Mouse (Mus musculus) embryonic facial prominence, embryonic 11.5 days (tissue): ENCODE data around the gene Cyp4x1. TPM values are rescaled to one million over a fixed set of nuclear protein-coding genes. Genes with fewer than 3 reads are reported as not detected.

Source experiments
- ATAC-seq: fragments of 200-750 bp; cut with Nextera tagmentation; replicated peaks from 2 replicates; pipeline ENCODE4 v1.8.0; 2017; ENCODE audit warnings: low read depth; ENCODE audit not compliant: insufficient number of reproducible peaks, low FRiP score, low TSS enrichment
- DNase-seq: peaks from one replicate; pipeline ENCODE4 v3.0.0-alpha.2; 2015; ENCODE audit warnings: low spot score
- H3K27ac ChIP-seq: fragments of 300-500 bp; sonication (generic); replicated peaks from 2 replicates; pipeline ENCODE4 v1.5.1; 2014; ENCODE audit warnings: mild to moderate bottlenecking, low read depth, low read length, control low read depth
- H3K27me3 ChIP-seq: fragments of 300-500 bp; sonication (generic); 2 replicates; pipeline ENCODE4 v1.6.1; 2014; ENCODE audit warnings: mild to moderate bottlenecking, low read length, moderate library complexity, mixed read lengths; ENCODE audit not compliant: control insufficient read depth, insufficient read depth
- H3K36me3 ChIP-seq: fragments of 300-500 bp; sonication (generic); replicated peaks from 2 replicates; pipeline ENCODE4 v1.6.1; 2014; ENCODE audit warnings: low read depth, mild to moderate bottlenecking, low read length, moderate library complexity, mixed read lengths; ENCODE audit not compliant: control insufficient read depth, insufficient read depth
- H3K4me1 ChIP-seq: fragments of 300-500 bp; sonication (generic); 2 replicates; pipeline ENCODE4 v1.6.1; 2014; ENCODE audit warnings: low read length, mixed read lengths; ENCODE audit not compliant: control insufficient read depth, insufficient read depth
- H3K4me2 ChIP-seq: fragments of 300-500 bp; sonication (generic); 2 replicates; pipeline ENCODE4 v1.6.1; 2014; ENCODE audit warnings: low read depth, mild to moderate bottlenecking, control low read depth, low read length, moderate library complexity
- H3K4me3 ChIP-seq: fragments of 300-500 bp; sonication (generic); 2 replicates; pipeline ENCODE4 v1.5.1; 2014; ENCODE audit warnings: low read depth, low read length, control low read depth
- H3K9ac ChIP-seq: fragments of 300-500 bp; sonication (generic); replicated peaks from 2 replicates; pipeline ENCODE4 v1.6.1; 2014; ENCODE audit warnings: mild to moderate bottlenecking, control low read depth, low read length
- H3K9me3 ChIP-seq: fragments of 300-500 bp; sonication (generic); replicated peaks from 2 replicates; pipeline ENCODE4 v1.6.1; 2016; ENCODE audit warnings: mild to moderate bottlenecking, low read length, inconsistent platforms, mixed read lengths; ENCODE audit not compliant: control insufficient read depth
- WGBS: fragments of 180-500 bp; shearing (Covaris S2); extraction: QIAGEN DNeasy Blood & Tissue Kit; methylation state at CpG from one replicate; pipeline ENCODE4 v1.1.7; 2014; 5-methylcytosine and 5-hydroxymethylcytosine counted together
- polyA plus RNA-seq: library from polyadenylated mRNA; unstranded; fragments of >200 nt; fragmentation: Nextera tagmentation; extraction: Ambion mirVana; gene quantifications from 2 replicates; pipeline ENCODE4 v1.2.1, GENCODE M21; 2014

Gene Cyp4x1
- polyA plus RNA-seq, 1 experiment from 2014 or later = 0.50 TPM

GRCm38 (mm10) chr4:115097146-115097496 is 37.0 kb downstream of the Cyp4x1 start:
- Histone ChIP-seq H3K9ac (no peak overlapping the region), H3K36me3 (no peaks in the 10 kb centered on the region), H3K4me1 (no peaks in the 10 kb centered on the region; the same call in 1 of the 2 replicates), H3K9me3 (no peaks in the 10 kb centered on the region), H3K4me2 (peak overlapping the region; percentile 13; the same call in 1 of the 2 replicates), H3K27ac (no peak overlapping the region), H3K27me3 (peaks cover 24% of the 10 kb centered on the region), H3K4me3 (no peak overlapping the region)
- ATAC-seq = no peak
- DNase-seq = peak; percentile 69
- WGBS = under 1% methylated on average over 6 of the region's 6 CpGs

- Histone ChIP-seq H3K36me3 (no peaks in the 10 kb centered on the region), H3K27me3 (peaks cover 24% of the 10 kb centered on the region), H3K27ac (no peak overlapping the region), H3K4me3 (no peak overlapping the region), H3K4me1 (no peaks in the 10 kb centered on the region; the same call in 1 of the 2 replicates), H3K9ac (no peak overlapping the region), H3K4me2 (no peak overlapping the region; the same call in 1 of the 2 replicates), H3K9me3 (no peaks in the 10 kb centered on the region)
- ATAC-seq = no peak; the same call in 1 of the 2 replicates
- 11% methylated on average over 11 of the region's 11 CpGs for WGBS
- no peak for DNase-seq
Observed at GRCm38 (mm10) chr4:115096435-115097145, 37.5 kb downstream of the Cyp4x1 start.

- H3K36me3 ChIP-seq = no peaks in the 10 kb centered on the region
- H3K4me3 ChIP-seq = peak overlapping the region; percentile 32
- WGBS = 0% methylated on average over 24 of the region's 31 CpGs
- H3K27me3 ChIP-seq = peaks cover 24% of the 10 kb centered on the region
- no peaks in the 10 kb centered on the region; the same call in 1 of the 2 replicates for H3K4me1 ChIP-seq
- H3K9ac ChIP-seq = peak overlapping the region; percentile 28; the same call in 1 of the 2 replicates
- DNase-seq (peak; percentile 36), ATAC-seq (peak; percentile 68)
- H3K4me2 ChIP-seq = peak overlapping the region; percentile 77
- H3K9me3 ChIP-seq = no peaks in the 10 kb centered on the region
- no peak overlapping the region for H3K27ac ChIP-seq
Observed at GRCm38 (mm10) chr4:115095671-115096434, 38.2 kb downstream of the Cyp4x1 start.

DNA sequence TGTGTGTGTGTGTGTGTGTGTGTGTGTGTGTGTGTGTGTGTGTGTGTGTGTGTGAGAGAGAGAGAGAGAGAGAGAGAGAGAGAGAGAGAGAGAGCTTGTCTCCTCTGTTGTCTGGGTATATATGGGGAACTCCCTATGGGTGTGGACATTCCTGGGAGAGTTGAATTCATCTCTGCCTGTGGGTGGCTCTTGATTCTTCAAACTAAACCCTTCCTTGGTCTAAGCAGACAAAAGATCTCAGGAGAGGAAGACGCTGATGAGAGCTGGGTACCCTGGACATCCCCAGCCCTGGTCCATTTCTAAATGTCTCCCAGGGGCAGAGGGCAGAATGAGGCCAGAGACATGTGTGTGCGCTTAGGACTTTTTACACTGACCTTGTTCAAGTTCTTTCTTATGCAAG is 40.0 kb downstream of the Cyp4x1 start:
- Histone ChIP-seq H3K27me3 (peaks cover 24% of the 10 kb centered on the region), H3K36me3 (no peaks in the 10 kb centered on the region), H3K4me2 (no peak overlapping the region), H3K9me3 (no peaks in the 10 kb centered on the region), H3K4me1 (no peaks in the 10 kb centered on the region; the same call in 1 of the 2 replicates), H3K27ac (no peak overlapping the region), H3K9ac (no peak overlapping the region), H3K4me3 (no peak overlapping the region)
- no peak for ATAC-seq
- WGBS = 86% methylated on average over 2 of the region's 2 CpGs
- no peak for DNase-seq

- H3K36me3 ChIP-seq = no peaks in the 10 kb centered on the region
- H3K27ac ChIP-seq = no peak overlapping the region
- H3K9me3 ChIP-seq = no peaks in the 10 kb centered on the region
- 78% methylated on average over 4 of the region's 4 CpGs for WGBS
- peaks cover 24% of the 10 kb centered on the region for H3K27me3 ChIP-seq
- ATAC-seq (no peak), DNase-seq (no peak)
- H3K9ac ChIP-seq = no peak overlapping the region
- no peaks in the 10 kb centered on the region; the same call in 1 of the 2 replicates for H3K4me1 ChIP-seq
- no peak overlapping the region for H3K4me2 ChIP-seq
- H3K4me3 ChIP-seq = no peak overlapping the region
Observed at GRCm38 (mm10) chr4:115093331-115093864, 40.7 kb downstream of the Cyp4x1 start.

DNA sequence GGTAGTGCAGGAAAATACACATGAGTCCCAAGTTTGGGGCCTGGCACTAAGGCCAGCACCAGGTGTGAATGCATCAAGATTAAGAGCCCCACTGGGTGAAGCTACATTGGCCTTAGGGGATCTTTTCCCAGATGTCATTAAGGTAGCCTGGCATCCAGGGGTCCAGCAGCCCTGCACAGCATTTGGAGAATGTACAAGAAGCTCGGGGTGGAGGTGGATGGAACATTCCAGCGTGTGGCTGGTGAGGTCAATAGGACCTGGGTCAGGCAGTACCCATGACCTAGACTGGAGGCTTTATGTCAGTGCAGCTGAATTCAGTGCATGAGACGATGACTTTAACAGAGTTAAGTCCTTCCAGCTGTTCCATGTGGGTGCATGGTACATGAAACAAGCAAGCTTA is 42.3 kb downstream of the Cyp4x1 start:
- Histone ChIP-seq H3K36me3 (no peaks in the 10 kb centered on the region), H3K4me3 (no peak overlapping the region), H3K27me3 (peaks cover 21% of the 10 kb centered on the region), H3K27ac (no peak overlapping the region), H3K9ac (no peak overlapping the region), H3K4me2 (no peak overlapping the region), H3K9me3 (no peaks in the 10 kb centered on the region), H3K4me1 (no peaks in the 10 kb centered on the region; the same call in 1 of the 2 replicates)
- DNase-seq (no peak), ATAC-seq (no peak)
- 76% methylated on average over 3 of the region's 3 CpGs for WGBS

- 75% methylated on average over 2 of the region's 2 CpGs for WGBS
- H3K9me3 ChIP-seq = no peaks in the 10 kb centered on the region
- no peaks in the 10 kb centered on the region for H3K36me3 ChIP-seq
- no peak overlapping the region for H3K4me3 ChIP-seq
- H3K9ac ChIP-seq = no peak overlapping the region
- H3K27ac ChIP-seq = no peak overlapping the region
- no peak for DNase-seq
- no peak overlapping the region for H3K4me2 ChIP-seq
- peaks cover 16% of the 10 kb centered on the region for H3K27me3 ChIP-seq
- no peaks in the 10 kb centered on the region; the same call in 1 of the 2 replicates for H3K4me1 ChIP-seq
- 0 out of 2 replicates have a peak, but pooled peaks have one; percentile 20 for ATAC-seq
Observed at GRCm38 (mm10) chr4:115090592-115090991, 43.5 kb downstream of the Cyp4x1 start.
